Mouse (Mus musculus) left cerebral cortex, adult 18-20 months (tissue): ENCODE data around the gene Bcas1. TPM values are rescaled to one million over a fixed set of nuclear protein-coding genes. Genes with fewer than 3 reads are reported as not detected.
"Not testable (repeated sequence)": the region's sequence is repeated elsewhere in the genome, so short reads cannot be mapped to it uniquely, and the experiment has no call there.

Experiments used
- DNase-seq, 2 experiments: peaks; one replicate each; pipeline ENCODE4 v3.0.0; 2021 to 2022; ENCODE audit warnings: low spot score in 2 of 2, mixed read lengths in 1 of 2
- long read RNA-seq, 2 experiments: library from polyadenylated mRNA; stranded (forward); transcript quantifications; one replicate each; pipeline ENCODE4 v2.0.0; 2021
- total RNA-seq, 2 experiments: library from RNA; stranded (reverse); gene quantifications; 2 replicates each; pipeline ENCODE4 v1.2.3; 2021

Gene Bcas1
- 10 to 100 TPM; 46.6 to 47.4 TPM for total RNA-seq
- long read RNA-seq, experiment 1, transcript Bcas1-208 (7 exons, 2,222 nt), result major isoform, 15 of 37 reads
- long read RNA-seq, experiment 1, partial matches to known transcripts, result 5 of 37 reads
- long read RNA-seq, experiment 1, other reads (novel, unspliced or antisense), result 17 of 37 reads
- long read RNA-seq, experiment 2, transcript Bcas1-208 (7 exons, 2,222 nt), result major isoform, 12 of 36 reads
- long read RNA-seq, experiment 2, partial matches to known transcripts, result 8 of 36 reads
- long read RNA-seq, experiment 2, other reads (novel, unspliced or antisense), result 16 of 36 reads

DNA sequence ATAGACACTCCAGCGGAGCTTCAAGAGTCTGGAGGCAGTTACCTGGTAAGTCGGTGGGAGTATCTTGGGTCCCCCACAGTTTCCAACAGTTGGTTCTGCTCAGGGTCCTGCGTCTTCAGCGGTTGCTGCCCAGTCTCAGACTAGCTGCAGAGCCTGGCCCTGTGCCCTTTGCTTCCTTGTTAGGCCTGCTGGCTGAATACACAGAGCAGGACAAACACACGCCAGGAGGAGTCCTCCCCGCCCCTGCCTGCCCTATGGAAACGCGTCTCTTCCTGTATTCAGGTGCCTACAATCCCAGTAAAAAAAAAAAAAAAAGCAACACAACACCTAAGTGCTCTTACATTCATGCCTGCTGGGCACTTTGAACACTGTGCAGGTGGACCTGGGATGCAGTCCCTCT is at the start of gene Bcas1:
TSS of gene Bcas1 (minus strand) at position 142 of the 400 bp plus-strand sequence.
- no peak for DNase-seq

DNA sequence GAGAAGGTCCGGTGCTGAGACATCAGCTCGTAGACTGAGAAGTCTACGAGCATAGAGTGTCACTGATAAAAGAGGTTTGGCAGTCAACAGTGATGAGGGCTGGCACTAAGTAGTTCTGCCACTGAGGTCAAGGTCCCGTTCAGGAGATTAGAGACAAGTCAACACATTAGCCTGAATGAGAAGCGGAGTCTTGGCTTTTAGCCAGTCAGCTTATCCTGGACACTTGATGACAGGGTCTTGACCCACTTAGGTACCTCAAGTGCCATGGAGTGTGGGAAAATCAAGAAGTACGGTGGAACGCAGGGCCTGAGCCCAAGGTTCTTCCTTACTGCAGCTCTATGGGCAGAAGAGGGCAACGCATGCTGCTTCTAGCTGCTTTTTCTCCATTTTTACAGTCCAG is 49.0 kb upstream of the Bcas1 start:
- DNase-seq, result no peak

GRCm38 (mm10) chr2:170476215-170476614 is 48.6 kb upstream of the Bcas1 start:
- DNase-seq, result no peak

GRCm38 (mm10) chr2:170475164-170475563 is 47.5 kb upstream of the Bcas1 start:
- no peak for DNase-seq

- DNase-seq, result no peak
These were observed 46.5 kb upstream of the Bcas1 start for GRCm38 (mm10) chr2:170474125-170474524.

- no peak for DNase-seq
These were observed 42.9 kb upstream of the Bcas1 start for GRCm38 (mm10) chr2:170470591-170470990.

DNA sequence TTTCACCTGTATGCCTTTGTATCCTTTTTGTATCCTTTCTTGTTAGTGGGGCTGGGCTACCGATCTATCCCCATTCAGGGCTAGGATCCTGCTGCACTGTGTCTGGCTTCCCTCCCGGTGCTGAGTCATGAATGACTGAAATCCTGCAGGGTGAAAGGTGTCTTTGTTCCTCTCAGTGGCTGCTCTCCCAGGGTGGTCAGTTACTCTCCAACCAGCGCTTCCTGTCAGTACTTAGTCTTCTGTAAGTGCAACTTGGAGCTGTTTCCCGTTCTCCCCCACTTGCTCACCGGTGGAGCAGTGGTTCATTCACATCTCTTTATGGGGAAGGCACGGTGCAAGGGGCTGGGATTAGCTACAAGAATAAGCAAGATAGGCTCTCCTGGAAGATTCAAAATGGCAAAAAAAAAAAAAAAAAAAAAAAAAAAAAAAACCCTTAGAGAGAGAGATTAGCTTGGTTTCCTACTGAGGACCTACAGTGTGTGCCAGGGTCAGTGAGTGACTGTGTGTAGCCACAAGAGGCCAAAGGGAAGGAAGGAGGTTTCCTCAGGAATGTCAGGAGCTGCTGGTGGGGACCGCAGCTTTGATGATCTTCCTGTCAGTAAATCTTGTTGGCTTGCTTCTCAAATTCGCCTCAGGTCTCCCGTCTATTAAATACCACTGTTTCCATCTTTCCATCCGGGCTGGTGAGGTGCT is 42.1 kb upstream of the Bcas1 start:
- DNase-seq, result peak; percentile 32 to 38

DNA sequence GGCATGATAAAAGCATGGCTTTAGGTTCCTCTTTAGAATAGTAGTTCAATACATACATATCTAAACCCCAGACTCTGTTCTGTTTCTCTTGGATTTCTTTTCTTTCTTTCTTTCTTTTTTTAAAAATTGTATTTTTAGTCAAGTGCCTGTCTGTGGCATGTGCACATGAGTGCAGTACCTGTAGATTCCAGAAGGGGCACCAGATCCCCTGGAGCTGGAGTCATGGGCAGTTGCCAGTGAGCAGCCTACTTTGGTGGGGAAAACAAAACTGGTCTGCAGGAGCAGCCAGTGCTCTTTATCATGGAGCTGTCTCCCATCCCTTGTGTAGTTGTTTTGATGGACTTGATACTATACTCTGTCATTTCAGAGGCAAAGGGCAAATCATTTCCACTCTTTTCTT is 40.4 kb upstream of the Bcas1 start:
- DNase-seq, result no peak

DNA sequence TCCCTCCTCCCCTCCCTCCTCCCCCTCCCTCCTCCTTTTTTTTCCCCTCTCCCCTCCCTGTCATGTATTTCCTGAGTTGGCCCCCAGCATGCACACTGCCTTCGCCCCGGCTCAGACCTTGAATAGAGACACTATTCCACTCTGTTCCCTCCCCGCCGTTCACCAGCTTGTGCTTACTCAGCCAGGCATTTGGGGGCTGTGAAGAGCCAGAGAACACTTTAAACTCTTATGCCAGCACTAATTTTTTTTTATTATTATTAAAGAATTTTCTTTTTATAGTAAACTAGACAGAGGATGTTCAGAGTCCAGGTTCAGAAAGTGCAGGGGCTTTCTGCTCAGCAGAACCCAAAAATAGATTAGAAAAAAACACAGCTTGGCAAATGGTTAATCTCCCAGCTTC is 37.2 kb upstream of the Bcas1 start:
- no peak for DNase-seq

DNA sequence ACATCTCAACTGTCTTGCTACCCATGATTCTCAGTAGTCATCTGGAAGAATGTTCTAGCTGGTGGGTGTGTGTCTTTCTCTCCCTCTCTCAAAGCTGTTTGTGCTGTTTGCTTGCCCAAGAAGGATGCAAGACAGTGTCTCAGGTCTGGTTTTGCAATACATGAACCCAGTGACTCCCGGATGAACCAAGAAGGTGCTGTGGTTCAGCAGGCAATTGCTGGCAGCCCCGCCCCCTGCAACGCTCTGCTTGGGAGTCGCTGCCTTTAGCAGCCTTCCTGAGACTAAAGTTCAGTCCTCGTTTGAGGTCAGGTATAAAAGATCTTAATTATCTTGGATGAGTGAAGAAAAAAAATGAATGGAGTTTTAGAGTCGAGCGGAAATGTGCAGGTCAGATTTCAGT is 34.0 kb upstream of the Bcas1 start:
- DNase-seq, result no peak

DNA sequence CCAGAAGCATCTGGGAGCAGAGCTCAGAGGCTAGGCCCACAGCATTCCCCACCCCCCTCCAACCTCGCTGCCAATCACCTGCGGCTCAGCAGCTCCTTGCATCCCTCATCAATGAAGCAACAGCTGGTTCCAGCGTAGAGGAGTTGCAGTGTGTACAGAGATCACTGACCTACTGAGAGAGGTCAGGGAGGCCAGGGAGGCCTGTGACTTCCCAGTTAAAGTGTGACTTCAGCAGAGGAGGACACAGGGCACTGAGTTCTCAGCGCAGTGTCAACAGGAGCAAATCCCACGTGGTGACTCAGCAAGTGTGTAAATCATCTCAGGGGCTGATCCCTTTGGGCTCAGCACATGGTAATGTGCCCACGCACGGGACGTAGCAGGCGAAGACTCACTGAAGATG is 32.2 kb upstream of the Bcas1 start:
- DNase-seq, result no peak

DNA sequence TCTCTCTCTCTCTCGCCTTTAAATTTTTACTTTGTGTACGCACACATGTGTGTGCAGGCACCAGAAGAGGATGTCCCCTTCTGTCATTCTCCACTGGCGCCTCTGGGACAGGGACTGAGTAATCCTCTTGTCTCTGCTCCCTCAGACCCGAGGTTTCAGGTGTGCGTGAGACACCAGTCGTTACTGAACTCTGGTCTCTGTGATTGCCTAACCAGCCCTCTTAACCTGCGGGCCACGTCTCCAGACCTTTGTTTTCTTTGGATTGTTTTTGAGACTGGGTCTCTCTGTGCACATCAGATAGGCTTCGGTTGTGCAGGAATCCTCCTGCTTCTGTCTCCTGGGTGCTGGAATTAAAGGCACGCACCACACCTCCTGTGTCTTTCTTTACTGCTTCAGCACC is 31.5 kb upstream of the Bcas1 start:
- no peak for DNase-seq

GRCm38 (mm10) chr2:170453809-170454208 is 26.2 kb upstream of the Bcas1 start:
- not testable (repeated sequence) for DNase-seq

DNA sequence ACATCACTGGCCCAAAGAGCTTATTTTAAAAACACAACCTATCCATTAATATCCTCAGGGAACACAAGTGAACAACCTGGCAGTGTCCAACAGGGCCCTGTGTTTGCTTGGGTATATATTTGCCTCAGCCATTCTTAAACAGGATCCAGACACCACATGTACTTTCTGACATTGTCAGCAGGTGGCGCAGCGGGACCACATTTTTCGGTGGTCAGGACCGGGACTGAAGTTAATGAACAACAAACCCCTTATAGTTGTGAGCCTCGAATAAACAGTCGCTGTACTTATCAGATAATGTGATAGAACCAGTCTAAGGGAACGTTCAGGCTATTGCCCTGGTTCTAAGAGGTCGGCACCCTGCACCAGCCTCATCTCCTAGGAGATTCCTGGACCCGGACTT is 23.3 kb upstream of the Bcas1 start:
- DNase-seq, result peak; percentile 63 to 73

GRCm38 (mm10) chr2:170447651-170448050 is 20.0 kb upstream of the Bcas1 start:
- peak; percentile 19 to 21 for DNase-seq

GRCm38 (mm10) chr2:170446843-170447383 is 19.3 kb upstream of the Bcas1 start:
- DNase-seq, result no peak

GRCm38 (mm10) chr2:170445861-170446260 is 18.2 kb upstream of the Bcas1 start:
- DNase-seq, result peak in 1 of 2 experiments; percentile 8

DNA sequence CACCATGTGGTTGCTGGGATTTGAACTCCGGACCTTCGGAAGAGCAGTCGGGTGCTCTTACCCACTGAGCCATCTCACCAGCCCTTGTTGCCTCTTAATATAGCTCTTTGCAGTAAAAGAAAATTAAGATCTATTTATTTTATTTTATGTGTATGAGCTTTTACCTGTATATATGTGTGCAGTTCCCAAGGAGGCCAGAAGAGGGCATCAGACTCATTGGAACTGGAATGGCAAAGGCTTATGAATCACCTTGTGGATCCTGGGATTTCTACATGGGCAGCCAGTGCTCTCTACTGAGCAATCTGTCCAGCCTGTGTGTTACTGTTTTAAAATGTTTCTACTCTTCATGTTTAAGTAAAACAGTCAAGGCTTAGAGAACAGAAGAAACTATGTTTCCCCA is 14.9 kb upstream of the Bcas1 start:
- DNase-seq, result no peak

DNA sequence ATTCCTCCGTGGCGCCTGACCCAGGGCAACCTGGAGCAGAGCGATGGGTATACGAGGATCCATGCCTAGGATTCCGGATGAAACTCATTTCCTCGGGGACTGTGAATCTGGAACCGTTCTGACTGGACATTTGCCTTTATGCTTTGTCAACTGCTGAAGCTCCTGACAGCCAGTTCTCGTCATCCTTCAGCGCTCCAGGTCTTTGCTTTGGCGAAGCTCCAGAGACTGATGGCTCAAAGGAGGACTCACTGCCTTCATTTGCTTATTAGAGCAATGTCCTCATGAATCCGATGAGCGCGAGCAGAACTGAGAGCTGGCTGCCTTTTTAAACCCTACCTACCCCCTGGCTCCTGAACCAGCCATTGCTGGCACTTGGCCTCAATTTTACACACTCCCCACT is 11.1 kb upstream of the Bcas1 start:
- DNase-seq, result no peak

GRCm38 (mm10) chr2:170436204-170436603 is 8.6 kb upstream of the Bcas1 start:
- DNase-seq, result no peak

- DNase-seq, result no peak
These were observed 4.5 kb upstream of the Bcas1 start for GRCm38 (mm10) chr2:170432152-170432551.

DNA sequence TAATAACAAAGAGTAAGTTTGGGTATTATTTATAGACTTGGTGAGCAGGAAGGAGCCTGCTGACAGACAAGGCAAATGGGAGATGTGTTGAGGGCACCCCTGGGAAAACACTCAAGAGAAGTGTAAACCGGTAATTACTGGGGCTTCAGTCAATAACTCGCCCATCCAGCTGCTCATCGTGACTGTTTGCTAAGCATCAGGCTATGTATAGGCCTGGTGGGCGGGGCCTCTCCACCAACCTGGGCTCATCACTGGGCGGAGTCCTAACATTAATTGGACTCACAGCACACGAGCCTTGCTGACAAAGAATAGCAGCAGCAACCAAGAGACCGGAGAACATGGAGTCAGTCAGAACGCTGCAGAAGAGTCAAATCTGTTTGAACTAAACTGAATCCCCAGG is 1.3 kb upstream of the Bcas1 start:
- no peak for DNase-seq

- no peak for DNase-seq
These were observed 3.5 kb downstream of the Bcas1 start for GRCm38 (mm10) chr2:170424131-170424530.
